8 mouse cellular contexts compared by ENCODE assay signal in the genomic region with DNA sequence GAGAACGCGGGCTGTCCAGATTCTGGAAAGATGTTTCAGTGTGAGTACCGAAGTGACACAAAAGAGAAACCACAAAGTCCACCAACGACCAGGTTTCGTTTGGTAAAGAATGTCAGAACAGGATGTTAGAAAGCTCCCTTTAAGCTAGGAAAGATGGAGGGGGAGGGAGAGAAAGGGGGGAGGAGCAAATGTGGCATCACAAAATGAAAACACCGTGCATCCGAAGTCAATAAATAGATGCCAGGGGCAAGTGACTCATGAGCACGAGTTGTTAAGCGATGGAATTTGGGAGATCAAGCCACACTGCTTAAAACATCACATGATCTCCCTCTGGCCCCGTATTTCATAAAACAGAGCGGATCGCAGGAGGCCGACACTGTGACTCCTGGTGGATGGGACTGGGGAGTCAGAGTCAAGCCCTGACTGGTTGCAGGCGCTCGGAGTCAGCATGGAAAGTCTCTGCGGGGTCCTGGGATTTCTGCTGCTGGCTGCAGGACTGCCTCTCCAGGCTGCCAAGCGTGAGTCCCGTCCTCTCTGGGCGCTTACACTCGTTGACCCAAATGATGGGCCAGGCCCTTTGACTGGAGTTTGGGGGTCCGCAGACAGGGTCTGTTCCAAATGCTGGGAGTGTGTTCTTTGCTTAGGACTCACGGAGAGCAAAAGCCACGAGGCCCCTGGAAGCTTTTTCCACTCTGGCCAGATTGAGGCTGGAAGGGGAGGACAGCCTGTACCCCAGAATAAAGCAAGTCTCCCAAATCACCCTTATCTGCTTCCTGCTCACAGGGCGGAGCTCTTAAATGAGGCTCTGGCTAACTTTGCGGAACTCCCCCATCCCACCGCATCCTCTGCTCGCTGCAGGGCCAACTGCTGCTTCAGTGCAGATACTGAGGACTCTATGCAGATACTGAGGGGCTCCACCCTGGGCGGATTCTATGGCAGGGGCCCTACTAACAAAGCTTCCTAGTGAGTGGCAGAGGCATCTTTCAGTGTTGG. TPM values are rescaled to one million over a fixed set of nuclear protein-coding genes. Genes with fewer than 3 reads are reported as not detected.
DNase-seq lines count a peak whose midpoint lies in the region; ATAC-seq and TF ChIP-seq lines count a peak whose summit lies in the region.

A gene (plus strand): TSS at position 272 of the 993 bp plus-strand sequence.

- no peak for TF ChIP-seq EP300 in liver, postnatal 0 days (IDR thresholded peaks at IDR 0.05; ENCODE audit: low read depth)

- peak within 1 kb of the TSS; percentile 13; the same call in 1 of the 2 replicates for H3K4me3 ChIP-seq in kidney, embryonic 16.5 days (ENCODE audit: low read length)
- peak within 1 kb of the TSS; percentile 15; the same call in 1 of the 2 replicates for H3K4me3 ChIP-seq in liver, postnatal 0 days (ENCODE audit: low read depth, low read length)

- no peaks in the 10 kb centered on the region for H3K9me3 ChIP-seq in kidney, embryonic 16.5 days (ENCODE audit: low read length)
- no peaks in the 10 kb centered on the region for H3K9me3 ChIP-seq in liver, postnatal 0 days (ENCODE audit: low read length)

- H3K9ac ChIP-seq in kidney, embryonic 16.5 days (replicated peaks; ENCODE audit: low read length): no peak within 1 kb of the TSS
- H3K9ac ChIP-seq in liver, postnatal 0 days (replicated peaks): peak within 1 kb of the TSS; percentile 30; the same call in 1 of the 2 replicates

- H3K27ac ChIP-seq in kidney, embryonic 16.5 days (ENCODE audit: low read length): no peak within 1 kb of the TSS
- H3K27ac ChIP-seq in liver, postnatal 0 days (ENCODE audit: low read depth): no peak within 1 kb of the TSS

- no peak for TF ChIP-seq CTCF in liver, postnatal 0 days (IDR thresholded peaks at IDR 0.05; ENCODE audit: low read depth)

- intact Hi-C loops in heart, postnatal 10 days (cut with DNase I): no loop called here

- no peaks in the 10 kb centered on the region for H3K36me3 ChIP-seq in kidney, embryonic 16.5 days (ENCODE audit: insufficient read depth, low read length)
- no peaks in the 10 kb centered on the region for H3K36me3 ChIP-seq in liver, postnatal 0 days (replicated peaks; ENCODE audit: insufficient read depth, low read length)

- DNase-seq in kidney, adult 11 months: no peak
- peak; percentile 78 for DNase-seq in NIH3T3 (ENCODE audit: low read depth)
- peak; percentile 7 to 18 for DNase-seq in heart, postnatal 10 days
- DNase-seq in liver, postnatal 0 days: no peak
- DNase-seq in right cerebral cortex, postnatal 25 days: no peak
- no peak for DNase-seq in spleen, adult 12 weeks (ENCODE audit: low spot score)
- DNase-seq in layer of hippocampus, adult 9-10 months (ENCODE audit: low spot score): no peak

- no peak for ATAC-seq in kidney, embryonic 16.5 days (ENCODE audit: low FRiP score, low TSS enrichment)
- no peak for ATAC-seq in liver, postnatal 0 days

- peak within 1 kb of the TSS; percentile 37 for H3K4me2 ChIP-seq in kidney, embryonic 16.5 days (replicated peaks; ENCODE audit: low read depth, low read length)
- peak within 1 kb of the TSS; percentile 58 for H3K4me2 ChIP-seq in liver, postnatal 0 days (ENCODE audit: low read depth, low read length)

- no peaks in the 10 kb centered on the region for H3K27me3 ChIP-seq in kidney, embryonic 16.5 days (ENCODE audit: insufficient read depth, low read length)
- 0 out of 2 replicates have a peak, but pooled peaks cover 8% of the 10 kb centered on the region for H3K27me3 ChIP-seq in liver, postnatal 0 days (ENCODE audit: insufficient read depth, low read length)

- WGBS in kidney, embryonic 16.5 days: 39% methylated on average over 28 of the region's 28 CpGs
- WGBS in liver, postnatal 0 days (ENCODE audit: insufficient replicate concordance): 32% methylated on average over 28 of the region's 28 CpGs

- H3K4me1 ChIP-seq in kidney, embryonic 16.5 days (ENCODE audit: insufficient read depth, low read length): 0 out of 2 replicates have a peak, but pooled peaks cover 8% of the 10 kb centered on the region
- peaks cover 6% of the 10 kb centered on the region; the same call in 1 of the 2 replicates for H3K4me1 ChIP-seq in liver, postnatal 0 days (ENCODE audit: insufficient read depth)

RNA-seq across cellular contexts. Expression of the gene that starts here (rescaled TPM):
- 0.26 and 0.39 TPM in 2 replicates for polyA plus RNA-seq in kidney, embryonic 16.5 days (2015; fragmentation: Nextera tagmentation; extraction: Ambion mirVana)
- total RNA-seq in heart, postnatal 10 days (2021): under 1 TPM; 0.43 to 0.52 TPM
- 0.52 and 0.53 TPM in 2 replicates for polyA plus RNA-seq in liver, postnatal 0 days (2015; fragmentation: Nextera tagmentation; extraction: Ambion mirVana)

Comparison
In these comparisons a context has a peak if more than half of its experiments do, and no peak if none do; other contexts are left out.
1. Peak in DNase-seq in heart, postnatal 10 days; RNA of the gene not detected or under 1 TPM.